Mouse (Mus musculus) layer of hippocampus, adult 11-12 months (tissue): ENCODE results near the gene Fam189a1.
A peak's percentile ranks its signal among the peaks of the same experiment; 100 is the strongest.

Experiments
- DNase-seq: peaks from one replicate; pipeline ENCODE4 v3.0.0; 2022; ENCODE audit warnings: low spot score

Gene Fam189a1

DNA sequence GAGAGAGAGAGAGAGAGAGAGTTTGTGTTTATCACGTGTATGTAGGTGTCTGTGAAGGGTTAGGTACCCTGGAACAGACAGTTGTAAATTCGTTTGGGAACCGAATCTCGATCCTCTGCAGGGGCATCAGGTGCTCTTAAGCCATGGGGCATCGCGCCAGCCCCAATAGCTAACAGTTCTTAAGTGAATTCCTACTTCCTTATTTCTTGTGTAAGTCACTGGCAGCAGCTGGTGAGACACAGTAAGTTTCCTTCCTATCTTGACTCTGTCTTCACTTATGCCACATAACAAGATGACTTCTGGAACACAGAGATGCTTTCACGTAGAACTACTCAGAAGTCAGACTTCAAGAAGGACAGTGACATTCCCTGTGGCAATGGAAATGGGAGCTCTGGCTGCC is 275.0 kb downstream of the Fam189a1 start:
- DNase-seq, result no peak

DNA sequence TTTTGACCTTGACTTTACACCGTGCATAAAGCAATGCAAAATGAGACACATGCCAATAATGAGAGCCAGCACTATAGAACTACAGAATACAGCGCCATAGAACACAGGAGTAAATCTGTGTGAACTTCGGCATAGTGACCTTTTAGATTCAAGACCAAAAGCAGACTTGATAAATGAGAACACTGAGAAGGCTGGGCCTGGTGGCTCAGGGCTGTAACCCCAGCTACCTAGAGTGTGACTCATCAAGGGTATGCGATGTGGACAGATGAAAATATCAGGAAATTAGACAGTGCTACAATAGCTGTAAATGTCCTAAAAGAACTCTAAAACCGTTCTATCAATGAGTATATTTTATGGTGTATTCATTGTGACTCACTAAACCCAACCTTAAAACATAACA is 276.0 kb downstream of the Fam189a1 start:
- DNase-seq, result no peak

DNA sequence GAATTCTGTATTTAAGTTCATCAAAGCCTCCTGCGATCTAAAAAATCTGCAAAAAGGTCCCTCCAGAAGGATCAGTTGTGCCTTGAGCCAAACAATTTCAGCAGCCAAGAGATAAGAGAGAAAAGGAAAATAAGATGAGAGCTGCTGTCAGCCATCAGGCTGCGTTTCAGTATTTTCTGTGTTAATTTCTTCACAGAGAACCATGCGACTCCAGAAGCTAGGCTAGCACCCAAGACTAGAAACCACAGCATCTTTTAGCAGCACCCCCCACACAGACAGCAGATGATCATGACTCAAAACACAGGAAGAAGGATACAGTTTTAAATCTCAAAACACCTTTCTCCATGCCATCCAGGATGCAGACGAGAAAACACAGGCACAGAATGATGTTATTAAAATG is 281.4 kb downstream of the Fam189a1 start:
- DNase-seq, result no peak

DNA sequence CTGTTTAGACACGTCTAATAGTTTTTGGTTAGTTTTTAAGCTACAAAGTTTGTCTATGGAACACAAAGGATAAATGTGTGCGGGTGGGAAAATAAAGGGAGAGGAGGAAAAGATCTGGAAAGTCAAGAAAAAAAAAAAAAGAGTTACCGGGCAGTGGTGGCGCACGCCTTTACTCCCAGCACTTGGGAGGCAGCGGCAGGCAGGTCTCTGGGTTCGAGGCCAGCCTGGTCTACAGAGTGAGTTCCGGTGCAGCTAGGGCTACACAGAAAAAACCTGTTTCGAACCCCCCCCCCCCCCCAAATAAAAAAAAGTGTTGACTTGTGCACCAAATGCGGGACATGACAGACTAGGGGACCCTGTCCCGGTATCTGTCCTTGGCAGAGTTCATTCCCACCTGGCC is 283.1 kb downstream of the Fam189a1 start:
- DNase-seq, result no peak

DNA sequence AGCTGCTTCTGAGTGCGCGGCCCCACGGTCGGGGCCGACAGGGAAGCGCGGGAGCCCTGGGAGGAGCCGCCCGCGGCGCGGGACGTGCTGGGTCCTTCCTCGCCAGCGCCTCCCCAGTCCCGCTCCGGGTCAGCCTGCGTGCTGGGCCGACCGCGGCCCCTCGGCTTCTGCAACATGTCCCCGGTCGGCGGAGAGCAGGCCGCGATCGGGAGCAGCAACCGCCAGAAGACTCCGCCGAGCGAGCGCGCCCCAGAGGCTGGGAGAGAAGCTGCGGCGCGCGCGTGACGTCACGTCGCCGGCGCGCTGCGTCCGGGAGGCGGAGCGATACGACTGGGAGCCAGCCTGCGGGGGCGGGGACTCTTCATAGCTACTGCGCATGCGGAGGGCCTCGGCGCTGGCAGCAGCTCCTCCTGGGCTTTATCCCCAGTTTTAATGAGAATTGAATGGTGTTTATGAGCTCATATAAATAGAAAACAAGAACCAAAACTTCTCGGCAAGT is 283.6 kb downstream of the Fam189a1 start, which contains the start of gene Nsmce3:
Nsmce3 (minus strand) TSS at position 255 of the 499 bp plus-strand sequence.
- DNase-seq, result peak; percentile 98

DNA sequence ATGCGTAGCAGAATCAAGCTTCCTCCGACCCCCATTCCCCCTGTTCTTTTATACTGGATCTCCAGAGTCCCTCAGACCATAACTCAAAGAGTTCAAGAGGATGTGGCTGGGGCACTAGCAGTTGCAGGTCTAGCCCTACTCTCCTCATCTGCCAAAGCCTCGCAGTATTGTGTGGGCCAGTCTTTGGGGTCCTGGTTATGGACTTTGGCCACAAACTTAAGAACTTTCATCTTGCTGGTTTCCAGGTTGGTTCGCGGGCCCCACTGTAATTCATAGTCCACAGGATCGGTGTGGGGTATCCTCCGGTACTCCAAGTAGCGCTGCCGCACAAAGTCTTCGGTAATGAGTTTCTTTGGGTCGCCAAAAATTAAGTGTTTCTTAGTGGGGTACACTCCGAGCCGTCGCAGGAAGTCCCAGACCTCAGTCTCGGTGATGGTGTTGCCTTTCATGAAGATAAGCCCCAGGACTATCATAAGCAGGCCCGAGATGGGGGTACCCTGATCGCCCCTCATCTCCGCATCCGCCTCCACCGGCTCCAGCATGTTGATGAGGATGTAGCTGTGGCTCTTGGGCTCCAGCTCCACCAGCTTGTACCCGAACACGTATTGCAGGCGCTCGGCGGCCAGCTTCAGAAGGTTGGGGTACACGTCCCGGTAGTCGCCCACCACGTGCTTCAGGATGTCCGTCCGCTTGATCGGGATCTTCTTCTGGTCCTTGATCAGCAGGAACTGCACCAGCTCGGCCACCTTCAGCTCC is 284.2 kb downstream of the Fam189a1 start:
- no peak for DNase-seq

DNA sequence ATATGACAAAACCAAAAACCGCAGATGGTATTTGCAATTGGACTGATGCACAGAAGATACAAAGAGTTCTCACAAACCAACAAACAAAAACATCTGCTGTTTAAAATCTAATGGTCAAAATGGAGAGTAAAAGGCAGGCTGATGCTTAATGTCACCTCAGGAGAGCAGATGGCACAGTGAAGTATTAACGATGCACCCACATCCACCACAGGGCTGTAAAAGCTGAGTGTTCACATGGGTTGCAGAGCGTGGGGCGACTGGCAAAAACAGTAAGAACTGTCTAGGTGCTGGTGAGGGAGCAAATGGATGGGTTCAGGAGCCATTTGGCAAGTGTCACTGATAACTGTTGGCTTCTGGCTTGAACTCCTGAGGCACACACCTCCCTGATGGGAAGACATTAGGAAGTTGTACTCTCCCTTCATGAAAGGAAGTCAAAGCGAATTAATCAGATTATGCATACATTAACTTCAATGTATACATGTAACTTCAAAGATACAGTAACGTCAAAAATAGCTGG is 286.8 kb downstream of the Fam189a1 start:
- peak; percentile 34 for DNase-seq

DNA sequence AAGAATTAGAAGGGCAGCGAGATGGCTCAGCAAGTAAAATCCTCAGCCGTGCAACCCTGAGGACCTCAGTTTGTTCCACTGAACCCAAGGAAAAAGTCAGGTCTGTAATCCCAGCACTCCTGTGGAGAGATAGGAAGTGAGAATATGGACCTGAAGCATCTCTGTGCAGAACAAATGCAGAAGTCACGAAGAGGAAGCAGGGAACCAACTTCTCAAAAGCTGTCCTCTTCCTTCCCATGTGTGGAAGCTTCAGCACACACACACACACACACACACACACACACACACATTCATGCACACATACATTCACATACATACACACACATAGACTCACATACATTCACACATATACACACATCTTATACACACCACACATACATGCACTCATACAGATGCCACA is 292.8 kb downstream of the Fam189a1 start:
- DNase-seq, result no peak

DNA sequence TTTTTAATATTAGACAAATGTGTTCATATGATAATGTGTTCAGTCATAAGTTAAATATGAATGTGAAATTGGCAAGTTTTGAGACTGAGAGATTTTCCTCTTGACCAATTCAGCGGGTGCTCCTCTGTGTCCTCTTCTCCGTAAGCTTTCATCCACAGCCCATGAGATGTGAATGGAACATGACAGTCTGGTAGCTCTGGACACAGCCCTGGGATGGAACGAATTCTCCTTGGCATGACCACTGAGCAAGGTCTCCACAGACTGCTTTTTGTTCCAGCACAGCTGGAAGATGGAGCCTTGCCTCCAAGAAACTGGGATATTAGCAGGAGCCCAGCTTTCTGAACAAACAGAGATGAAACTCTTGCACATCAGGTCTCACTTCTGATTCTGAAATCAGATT is 293.4 kb downstream of the Fam189a1 start:
- DNase-seq, result no peak

DNA sequence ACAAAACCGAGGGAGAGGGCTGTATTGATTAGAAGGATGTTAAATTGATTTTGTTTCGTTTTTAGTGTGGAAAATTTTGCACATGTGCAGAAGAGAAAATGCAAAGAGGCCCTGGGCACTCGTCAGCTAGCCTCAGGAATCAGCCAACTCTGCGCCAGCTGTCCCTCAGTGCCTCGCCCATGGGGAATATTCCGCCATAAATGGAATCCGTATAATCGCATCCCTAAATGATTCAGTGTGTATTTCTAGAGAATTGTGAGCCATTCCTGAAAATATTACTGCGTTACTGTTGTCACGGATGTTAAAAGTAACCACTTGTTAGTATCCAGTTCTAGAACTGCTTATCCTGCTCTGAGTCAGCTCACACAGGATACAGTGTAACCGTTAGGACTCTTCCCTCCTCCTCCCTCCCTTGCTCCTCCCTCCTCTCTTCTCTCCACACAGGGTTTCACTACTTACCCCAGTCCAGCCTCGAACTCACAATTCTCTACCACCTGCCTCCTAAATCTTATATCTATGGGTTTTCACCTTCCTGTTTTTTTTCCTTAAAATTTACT is 299.8 kb downstream of the Fam189a1 start:
- DNase-seq, result no peak

DNA sequence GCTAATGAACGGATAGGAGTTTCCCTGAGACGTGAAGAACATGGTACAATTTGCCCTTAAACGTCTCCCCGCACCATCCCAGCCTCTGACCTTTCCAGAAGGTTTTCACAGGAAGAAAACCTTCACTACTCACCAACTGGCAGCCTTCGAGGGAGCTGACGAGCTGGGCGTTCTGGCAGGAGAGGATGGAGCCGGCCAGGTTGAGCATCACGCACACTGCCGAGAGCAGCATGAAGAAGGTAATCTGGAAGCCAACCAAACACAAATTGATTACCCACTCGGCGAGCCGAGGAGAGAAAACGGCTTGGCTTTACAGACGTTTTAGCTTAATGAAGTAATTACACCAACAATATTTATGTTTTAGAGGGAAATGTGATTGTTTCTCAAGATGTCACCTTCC is 300.4 kb downstream of the Fam189a1 start:
- DNase-seq, result no peak

DNA sequence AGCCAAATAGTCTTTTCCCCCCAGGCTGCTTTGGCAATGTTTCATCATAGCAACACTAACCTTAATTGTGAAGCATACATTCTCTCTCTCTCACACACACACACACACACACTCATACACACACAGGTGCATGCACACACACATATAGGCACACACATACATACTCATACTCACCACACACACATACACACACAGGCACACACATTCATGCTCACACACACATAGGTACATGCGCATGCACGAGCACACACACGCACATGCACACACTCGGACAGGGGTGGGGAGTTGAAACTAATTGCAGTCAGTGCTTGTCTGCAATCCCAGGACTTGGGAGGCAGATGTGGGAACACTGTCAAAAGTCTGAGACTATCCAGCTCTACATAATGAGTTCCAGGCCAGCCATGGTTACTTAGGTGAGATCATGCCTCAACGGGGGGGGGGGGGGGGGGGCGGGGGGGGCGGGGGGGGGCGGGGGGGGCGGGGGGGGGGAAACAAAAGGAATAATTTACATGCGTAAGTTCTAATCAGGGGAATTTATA is 300.9 kb downstream of the Fam189a1 start:
- DNase-seq, result no peak

DNA sequence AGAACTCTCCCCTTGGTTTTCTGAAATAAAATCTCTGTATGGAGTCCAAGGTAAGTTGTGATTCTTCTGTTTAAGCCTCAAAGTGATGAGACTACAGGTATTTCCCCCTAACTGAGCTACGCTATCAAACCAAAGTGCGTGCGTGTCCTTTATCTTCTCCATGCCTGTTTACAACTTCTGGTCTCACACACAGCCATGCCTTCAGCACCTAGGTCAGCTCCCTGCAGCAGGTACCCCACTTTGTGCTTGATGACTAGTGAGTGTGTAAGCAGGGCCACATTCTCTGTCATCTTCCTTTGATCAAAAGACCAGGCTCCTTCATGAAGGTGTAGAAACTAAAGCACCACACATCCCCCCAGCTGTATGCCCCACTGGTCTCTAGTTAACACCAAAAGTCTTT is 305.6 kb downstream of the Fam189a1 start:
- DNase-seq, result no peak

DNA sequence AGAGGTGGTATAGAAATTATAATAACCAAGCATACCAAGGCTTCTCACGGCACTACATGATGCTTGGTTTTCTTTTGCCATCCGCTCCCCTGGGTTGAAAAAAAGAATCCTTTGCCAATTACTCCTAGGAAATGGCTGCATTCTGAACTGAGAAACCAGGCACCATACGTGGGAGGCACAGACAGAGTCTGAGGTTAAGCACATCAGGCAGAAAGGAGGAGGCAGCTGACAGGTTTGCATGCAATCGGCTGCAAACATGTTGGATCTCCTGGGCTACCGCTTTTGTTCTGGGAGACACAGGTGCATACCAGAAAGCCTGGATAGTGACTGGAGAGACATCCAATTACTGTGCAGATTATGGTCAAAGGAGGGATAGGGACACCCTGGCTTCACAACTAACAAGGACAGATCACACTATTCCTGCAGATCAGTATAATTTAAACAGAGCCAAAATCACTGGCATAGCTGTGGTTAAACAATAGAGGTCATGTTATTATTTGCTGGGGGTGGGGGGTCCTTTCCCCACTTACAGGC is 308.9 kb downstream of the Fam189a1 start:
- DNase-seq, result no peak

DNA sequence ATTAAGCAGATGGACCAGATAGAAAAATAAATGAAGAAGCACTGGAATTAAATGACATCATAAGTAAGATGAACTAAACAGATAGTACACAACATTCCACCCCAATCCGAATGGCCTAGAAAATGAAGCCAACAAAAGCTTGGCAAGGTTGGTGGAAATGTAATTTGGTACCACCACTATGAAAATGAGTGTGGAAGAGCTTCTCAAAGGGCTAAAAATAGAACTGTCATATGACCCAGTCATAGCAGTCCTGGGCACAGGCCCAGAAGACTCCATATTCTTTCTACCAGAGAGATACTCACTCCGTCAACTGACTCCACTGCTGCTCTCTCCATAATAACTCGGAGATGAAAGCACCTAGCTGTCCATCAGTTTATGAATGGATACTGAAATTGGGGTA is 310.3 kb downstream of the Fam189a1 start:
- DNase-seq, result no peak

DNA sequence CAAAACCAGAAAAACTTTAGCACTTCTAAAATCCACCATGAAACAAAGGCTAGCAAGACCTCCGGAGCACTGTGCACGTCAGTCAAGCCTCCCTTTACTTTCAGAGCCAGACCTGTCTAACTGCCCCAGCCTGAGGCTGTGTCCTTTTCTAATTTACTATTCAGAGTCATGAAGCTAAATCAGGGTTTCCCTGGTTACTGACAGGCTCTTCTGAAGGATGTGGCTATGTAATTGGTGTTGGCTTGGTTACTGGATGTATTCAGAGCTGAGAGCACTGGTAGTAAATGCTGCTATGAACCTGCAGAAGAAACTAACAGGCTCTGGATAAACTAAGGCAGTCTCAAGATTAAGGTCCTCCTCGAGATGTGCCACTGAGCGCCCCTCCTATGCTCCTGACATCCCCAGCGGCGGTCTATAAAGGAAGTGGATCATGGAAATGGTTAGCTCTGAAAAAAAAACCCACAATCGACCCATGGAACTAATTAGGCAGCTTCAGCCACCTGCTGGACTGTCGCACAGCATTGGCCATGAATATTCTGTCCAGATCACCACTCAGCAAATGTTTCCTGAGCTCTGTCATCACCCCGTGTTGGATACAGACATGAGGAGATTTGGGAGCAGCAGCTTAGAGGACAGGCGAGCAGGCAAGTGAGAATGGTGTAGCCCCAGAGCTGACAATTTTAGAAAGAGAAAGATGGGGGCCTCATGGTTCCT is 315.3 kb downstream of the Fam189a1 start:
- DNase-seq, result no peak

DNA sequence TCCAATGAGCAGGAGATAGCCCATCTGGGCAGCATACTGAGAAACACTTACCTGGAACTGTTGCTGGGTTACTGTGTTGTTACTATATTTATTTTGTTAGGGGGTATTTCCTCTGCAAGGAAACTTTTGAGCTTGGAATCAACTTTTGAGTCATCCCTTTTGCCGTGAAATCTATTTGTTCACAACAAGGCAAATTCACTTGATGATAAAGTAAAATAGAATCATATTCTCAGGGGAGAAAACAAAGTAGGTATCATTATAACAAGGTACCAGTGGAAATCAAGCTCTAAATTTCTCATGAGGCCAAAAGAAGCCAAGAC is 315.8 kb downstream of the Fam189a1 start:
- no peak for DNase-seq

DNA sequence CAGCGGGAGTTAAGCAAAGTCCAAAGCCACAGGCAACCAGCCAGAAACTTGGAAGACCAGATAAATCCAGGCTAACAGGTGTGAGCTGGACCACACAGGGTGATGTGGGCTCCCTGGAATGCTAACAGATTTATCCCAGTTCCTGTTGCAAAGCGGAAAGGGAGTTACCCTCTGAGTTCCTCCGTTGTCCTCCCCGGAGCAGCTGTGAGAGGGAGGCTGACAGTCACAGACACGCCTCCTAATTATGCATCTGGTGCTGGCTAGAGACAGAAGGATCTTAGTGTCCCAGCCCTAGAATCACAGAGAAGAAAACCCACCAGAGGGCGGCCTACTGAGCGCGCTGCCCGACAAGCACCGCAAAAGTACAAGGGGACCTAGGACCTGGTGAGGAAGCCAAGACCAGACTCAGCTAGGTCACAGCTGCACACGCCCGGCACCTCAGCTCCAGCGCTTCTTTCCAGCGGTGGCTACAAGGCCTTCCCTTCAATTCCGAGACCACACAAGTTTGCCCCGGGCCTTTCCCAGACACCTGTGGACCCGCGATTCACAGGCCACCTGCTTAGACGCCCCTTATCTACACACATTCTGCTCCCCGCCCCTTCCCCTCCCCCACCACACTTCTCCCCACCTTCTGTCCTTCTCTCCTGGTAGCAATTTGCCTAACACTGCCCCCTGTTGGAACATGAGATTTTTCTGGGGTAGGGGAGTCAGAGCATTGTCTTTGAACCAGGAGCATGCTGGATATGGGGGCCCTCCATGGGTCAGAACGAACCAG is 316.4 kb downstream of the Fam189a1 start:
- peak; percentile 61 for DNase-seq

DNA sequence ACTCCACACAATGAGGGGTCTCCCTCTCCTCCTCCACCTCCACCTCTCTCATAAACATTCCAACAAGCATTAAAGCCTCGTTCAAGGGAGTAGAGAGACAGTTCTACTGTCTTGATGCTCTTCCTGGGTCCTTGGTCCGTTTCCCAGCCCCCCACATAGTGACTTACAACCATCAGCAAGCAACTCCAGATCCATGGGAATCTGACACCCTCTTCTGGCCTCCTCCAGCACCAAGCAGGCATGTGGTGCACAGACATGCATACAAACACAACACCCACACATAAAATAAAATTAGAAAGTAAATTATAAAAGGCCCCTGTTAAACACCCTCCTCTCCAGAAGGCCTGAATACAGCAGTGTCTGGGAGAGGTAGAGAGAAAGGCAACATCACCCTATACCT is 317.1 kb downstream of the Fam189a1 start:
- no peak for DNase-seq

DNA sequence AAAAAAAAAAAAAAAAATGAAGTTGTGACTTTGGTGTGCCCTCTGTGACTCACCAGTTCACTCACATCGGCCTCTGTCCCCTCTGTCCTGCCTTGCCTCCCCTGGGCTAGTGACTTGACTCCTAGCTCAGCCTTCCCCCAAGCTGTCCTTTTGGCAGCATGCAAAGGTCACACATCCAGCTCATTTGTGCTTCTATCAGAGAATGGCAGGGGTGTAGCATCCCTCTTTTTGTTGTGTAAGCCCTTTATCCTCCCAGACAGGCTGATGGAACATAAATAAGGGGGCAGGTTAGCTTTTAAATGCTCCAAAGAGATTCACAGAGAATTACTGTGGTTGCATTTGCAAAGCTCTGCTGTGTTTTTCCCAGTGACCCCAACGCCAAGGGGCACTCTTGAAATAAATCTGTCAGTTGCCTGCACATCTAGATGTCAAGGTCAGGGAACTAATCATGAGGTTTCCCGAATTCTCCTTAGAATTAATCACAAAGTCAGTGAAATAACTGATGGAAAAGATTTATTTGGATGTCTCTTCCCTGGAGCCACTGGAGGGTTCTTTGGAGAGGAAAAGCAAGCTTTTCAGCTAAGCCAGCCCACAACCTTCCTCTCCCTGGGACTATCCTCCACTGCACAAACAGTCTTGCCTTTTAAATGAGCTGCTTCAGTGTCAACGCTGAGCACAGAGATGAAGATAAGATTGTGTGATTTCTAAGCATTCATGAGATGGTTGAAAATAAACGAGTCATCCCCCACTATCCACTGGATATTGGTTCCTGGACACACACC is 326.0 kb downstream of the Fam189a1 start:
- DNase-seq, result no peak

DNA sequence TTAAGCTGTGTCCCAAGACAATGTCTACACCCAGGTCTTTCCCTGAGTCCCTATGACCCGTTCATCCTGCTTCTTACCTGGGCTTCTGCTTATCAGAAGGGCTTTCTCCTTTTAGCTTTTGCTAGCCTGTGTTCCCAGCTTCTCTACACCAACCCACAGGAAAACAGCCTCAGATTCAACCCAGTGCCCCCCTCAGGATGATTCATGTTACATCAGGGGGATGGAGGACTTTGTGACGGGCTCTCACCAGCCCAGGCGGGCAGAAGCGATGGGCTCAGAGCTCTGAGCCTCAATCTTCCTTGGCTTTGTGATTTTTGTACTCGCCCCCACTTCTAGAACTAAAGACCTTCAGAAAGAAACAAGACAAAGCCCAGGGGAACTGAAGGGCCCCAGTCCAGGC is 335.3 kb downstream of the Fam189a1 start:
- DNase-seq, result no peak
